Mouse (Mus musculus) ES-CJ7 (cell line): ENCODE data around the gene 1110017D15Rik.

Experiments used
- DNase-seq: peaks from one replicate; pipeline ENCODE4 v3.0.0; 2011; ENCODE audit warnings: low read depth, low spot score

The 1110017D15Rik gene

DNA sequence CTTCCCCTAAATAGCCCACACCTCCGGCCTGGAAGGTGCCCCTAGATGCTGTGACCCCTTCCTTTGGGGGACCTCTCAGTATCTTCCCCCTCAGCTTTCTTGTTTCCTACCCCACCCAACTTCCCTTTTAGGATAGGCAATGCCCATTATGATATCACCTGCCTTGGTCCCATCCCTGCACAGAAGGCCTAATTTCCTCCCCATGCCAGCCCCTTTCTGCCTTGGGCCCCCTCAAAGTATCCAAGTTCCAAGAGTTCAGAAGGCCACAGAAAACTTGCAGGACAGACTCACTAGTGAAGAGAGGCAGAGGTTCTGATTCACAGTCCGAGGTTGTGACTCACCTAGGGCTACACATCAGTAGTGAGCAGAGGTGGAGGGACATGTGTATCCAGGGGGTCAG lies at the start of gene 1110017D15Rik:
TSS of gene 1110017D15Rik (minus strand) at position 101 of the 400 bp plus-strand sequence.
- no peak for DNase-seq

GRCm38 (mm10) chr4:41566123-41566522 lies 49.0 kb upstream of the 1110017D15Rik start:
- DNase-seq, result no peak

GRCm38 (mm10) chr4:41563297-41563696 lies 46.2 kb upstream of the 1110017D15Rik start:
- no peak for DNase-seq

DNA sequence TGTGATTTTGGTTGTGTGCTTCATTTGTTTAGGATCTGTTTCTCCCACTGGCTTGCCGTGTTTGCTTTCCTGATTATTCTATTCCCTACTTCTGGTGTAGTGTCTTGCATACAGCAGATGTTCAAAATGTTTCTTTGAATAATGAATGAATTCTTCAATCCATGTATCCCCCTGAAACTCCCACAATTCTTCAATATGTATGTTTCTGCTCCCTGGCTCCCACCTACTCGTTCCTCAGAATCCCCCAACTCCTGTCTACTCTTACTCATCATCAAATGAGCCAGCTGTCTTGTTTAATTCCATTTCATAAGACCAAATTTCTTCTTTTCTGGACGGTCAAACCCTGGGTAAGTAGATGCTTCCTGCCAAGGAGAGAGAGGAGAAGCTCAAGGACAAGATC lies 40.0 kb upstream of the 1110017D15Rik start:
- DNase-seq, result no peak

DNA sequence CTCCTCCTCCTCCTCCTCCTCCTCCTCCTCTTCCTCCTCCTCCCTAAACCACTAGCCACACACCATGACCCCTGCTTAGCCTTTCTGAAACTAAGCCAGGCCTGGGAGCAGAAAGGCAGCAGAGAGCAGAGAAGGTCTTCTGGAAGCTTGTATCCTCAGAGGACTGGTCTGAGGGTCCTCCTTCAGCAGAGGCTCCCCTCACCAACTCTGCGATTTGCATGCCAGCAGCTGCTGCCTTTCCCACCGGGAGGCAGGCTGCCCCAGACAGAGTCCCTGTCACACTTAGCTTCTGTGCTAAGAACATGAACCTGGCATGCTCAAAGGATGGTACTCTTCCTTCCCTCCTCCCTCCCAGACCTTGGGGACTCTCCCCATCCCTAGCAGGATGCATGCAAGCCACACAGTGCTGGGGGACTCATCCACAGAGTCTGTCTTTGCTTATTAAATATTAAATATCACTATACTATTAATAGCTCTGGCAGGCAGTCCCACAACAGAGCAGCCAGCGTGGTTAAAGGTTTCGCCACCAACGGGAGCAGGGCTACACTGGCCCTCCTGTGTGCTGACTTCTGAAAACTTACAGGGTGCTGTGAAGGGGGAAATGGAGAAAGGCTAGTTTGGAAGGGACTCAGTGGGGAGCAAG lies 39.3 kb upstream of the 1110017D15Rik start:
- no peak for DNase-seq

DNA sequence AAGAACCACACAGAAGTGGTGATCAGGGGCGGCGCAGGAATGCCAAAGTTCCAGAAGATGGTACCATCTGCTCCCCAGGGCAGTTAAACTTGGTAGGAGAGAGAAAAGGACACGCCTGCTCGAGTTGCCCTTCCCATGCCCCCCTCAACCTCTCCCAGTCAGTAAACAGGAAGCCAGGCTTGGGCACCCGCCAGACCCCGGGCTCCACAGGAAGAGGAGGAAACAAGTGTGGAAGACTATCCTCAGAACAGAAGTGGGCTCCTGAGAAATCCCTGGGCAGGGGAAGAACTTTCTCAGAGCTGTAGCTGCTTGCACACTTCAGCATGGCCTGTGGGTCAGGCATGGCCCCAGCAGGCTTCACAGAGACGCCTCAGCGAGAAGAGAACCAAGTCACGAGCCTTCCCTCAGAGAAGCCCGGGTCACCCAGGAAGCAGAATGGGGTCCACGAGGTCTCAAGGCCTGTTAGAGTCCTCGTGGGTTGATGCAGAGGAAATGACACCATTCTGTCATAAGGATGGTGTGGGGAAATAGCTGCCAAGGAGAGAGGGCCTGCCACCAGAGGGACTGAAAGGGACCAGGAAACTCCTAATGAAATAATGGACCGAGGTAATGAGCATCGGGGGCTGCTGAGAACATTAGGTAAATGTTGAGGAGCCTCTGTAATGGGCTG lies 38.0 kb upstream of the 1110017D15Rik start:
- DNase-seq, result no peak

GRCm38 (mm10) chr4:41553116-41553515 lies 36.0 kb upstream of the 1110017D15Rik start:
- no peak for DNase-seq

GRCm38 (mm10) chr4:41552529-41552928 lies 35.4 kb upstream of the 1110017D15Rik start:
- DNase-seq, result peak; percentile 71

DNA sequence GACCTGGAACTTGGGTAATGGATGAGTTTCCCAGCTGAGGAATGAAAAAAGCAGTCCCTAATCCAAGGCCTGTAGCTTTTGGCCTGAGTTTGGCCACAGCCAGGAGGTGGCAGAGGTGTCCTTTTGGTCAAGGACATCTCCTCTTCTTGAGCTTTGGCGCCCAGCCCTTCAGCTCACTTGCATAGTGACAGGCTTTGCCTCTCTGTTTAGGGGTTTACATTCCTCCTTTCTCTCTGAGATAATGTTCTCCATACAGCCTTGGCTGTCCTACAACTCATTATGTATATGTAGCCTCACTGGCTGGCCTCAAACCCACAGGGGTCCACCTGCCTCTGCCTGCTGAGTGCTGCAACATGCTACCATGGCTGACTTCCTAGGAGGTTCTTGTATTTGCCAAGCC lies 30.0 kb upstream of the 1110017D15Rik start:
- no peak for DNase-seq

DNA sequence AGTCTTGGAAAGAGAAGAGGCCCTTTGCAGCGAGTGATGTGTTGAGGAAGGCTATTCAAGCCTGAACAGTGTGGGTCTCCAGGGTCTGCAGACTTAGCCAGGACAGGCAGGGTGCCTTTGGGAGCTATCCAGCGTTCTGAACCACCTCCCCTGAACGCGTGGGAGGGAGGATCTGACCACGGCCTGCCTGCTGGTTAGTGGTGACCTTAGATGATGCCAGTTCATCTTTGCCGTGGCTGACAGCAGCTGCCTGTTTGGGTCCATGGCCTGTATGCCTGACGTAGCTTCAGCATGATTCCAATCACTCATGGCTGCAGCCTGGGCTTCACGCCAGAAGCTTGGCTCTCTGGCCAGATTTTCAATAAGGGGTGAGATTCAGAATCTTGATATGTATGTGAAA lies 28.9 kb upstream of the 1110017D15Rik start:
- DNase-seq, result peak; percentile 32

- DNase-seq, result no peak
Measured at GRCm38 (mm10) chr4:41542136-41542535, 25.0 kb upstream of the 1110017D15Rik start.

DNA sequence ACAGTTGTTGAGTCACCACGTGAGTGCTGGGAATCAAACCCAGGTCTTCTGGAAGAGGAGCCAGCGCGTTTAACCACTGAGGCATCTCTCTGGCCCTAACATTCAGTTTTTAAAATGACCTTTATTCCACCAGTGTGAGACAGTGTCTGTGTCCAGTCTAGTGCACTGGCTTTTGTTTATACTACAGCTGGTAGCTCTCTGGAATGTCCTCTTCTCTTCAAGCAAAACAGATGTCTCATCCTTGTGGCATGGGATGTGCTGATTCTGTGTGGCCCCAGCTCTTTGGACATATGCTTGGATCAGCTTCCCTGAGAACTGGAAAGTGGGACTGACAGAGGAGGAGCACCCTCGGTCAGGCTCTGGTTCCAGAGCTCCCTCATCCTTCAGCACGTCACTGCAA lies 17.7 kb upstream of the 1110017D15Rik start:
- no peak for DNase-seq

DNA sequence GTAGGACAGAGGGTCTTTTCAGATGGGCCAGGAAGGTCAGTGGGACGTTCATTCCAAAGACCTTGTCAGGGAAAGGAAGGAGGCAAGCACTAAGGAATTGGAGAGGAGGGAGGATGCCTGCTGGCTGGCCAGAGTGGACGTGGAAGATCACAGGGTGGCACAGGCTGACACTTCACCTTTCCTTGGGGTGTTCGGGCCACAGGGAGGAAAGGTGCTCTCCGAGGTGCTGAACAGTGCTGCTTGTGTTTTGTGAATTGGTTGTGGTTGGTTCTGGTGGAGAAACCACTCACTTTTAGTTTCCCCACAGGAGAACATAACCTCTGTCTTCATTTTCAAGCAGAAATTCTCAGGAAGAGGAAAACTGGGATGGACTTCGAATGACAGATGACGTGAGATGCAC lies 15.3 kb upstream of the 1110017D15Rik start:
- DNase-seq, result peak; percentile 30

DNA sequence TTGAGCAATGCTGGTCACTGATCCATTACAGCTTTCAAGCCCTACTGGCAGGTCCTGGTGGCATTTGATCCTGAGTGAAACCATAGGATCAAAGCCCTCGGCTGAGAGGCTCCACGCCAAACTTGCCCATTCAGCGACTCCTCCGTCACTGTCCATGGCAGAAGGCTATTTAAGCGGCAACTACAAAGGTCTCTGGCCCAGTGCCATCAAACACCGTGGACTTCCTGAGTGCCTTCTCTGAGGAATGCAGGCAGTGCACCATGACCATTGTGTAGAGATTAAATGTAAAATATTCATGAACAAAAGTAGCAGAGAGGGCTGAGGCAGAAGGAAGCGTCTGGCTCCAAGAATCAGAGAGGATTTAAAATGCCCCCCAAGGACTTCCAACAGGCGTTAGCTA lies 10.9 kb upstream of the 1110017D15Rik start:
- DNase-seq, result no peak

DNA sequence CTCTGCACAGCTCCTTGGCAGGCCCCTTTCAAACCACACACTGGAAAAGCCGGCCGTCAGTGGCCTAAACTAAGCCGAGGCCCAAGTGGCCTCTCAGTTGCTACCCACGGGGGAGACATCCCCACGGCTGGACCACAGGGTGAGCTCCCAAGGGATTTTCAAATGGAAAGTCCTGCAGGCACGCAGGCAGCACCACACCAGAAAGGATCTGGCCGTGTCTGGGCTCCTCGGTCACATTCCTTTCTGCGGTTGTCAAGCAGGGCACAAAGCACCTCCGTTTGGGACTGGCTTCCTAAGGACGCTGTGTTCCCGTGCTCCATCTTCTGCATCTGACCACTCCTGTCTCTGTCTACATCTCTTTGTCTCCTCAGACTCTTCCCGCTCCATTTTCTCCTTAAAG lies 9.9 kb upstream of the 1110017D15Rik start:
- no peak for DNase-seq

- DNase-seq, result no peak
Measured at GRCm38 (mm10) chr4:41526553-41526952, 9.4 kb upstream of the 1110017D15Rik start.

- DNase-seq, result no peak
Measured at GRCm38 (mm10) chr4:41524829-41525228, 7.7 kb upstream of the 1110017D15Rik start.

GRCm38 (mm10) chr4:41523839-41524238 lies 6.7 kb upstream of the 1110017D15Rik start:
- no peak for DNase-seq

DNA sequence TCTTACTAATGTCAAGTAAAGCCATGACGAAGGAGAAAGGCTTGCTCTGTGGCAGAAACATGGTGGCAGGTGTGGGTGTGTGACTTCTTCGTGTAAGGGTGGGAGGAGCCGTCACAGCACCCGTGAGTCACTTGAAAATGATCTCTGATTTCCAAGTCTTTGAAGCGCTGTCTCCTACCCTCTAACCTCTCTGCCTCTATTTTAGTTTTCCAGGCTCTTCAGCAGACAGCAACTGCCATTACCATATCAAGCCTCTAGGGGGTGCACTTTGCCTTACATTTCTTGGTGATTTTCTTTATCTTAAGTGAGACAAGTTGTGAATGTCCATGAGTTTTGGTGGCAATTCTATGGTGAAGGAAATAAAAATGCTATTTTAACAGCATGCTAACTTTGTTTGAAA lies 5.7 kb upstream of the 1110017D15Rik start:
- DNase-seq, result peak; percentile 59

DNA sequence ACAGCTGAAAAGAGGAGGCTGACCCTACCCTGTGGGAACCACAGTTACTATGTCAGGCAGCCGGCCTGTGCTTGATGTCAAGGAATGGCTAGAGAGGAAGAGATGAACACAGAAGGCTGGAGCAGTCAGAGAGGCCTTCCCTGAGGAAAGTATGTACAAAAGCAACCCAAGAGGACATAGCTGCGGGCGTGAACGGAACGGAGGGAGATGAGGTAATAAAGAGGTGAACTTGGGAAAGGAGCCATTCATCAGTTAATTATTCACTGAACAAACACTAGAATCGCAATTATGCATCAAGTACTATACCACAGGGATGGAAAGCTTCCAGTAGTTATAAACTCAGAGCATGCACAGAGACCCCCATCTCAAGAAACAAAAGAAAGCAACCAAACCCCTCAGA lies 5.0 kb upstream of the 1110017D15Rik start:
- no peak for DNase-seq

DNA sequence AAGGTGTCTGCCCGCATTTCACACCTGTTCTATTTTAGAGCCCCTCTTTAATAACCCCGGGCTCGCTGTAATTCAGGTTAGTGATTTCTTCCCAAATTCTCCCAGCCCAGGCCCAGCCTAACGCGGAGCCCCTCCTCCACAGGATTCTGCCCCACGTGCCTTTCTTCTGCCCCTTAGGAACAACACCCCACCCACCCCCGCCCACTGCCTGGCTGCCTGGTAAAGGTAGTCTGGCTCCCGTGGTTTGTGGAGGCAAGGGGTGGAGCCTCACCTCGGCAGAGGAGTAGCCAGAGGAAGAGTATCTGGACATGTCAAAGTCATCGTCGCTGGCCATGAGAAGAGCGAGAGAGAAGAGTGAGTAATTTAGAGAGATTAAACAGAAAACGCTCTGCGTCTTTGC lies 3.5 kb upstream of the 1110017D15Rik start:
- DNase-seq, result peak; percentile 68

GRCm38 (mm10) chr4:41519195-41519594 lies 2.1 kb upstream of the 1110017D15Rik start:
- DNase-seq, result no peak

GRCm38 (mm10) chr4:41518349-41518748 lies 1.2 kb upstream of the 1110017D15Rik start:
- DNase-seq, result no peak
